Mouse (Mus musculus) heart, embryonic 11.5 days (tissue): ENCODE results near the gene Trpm7. TPM values are rescaled to one million over a fixed set of nuclear protein-coding genes. Genes with fewer than 3 reads are reported as not detected.
A peak's percentile ranks its signal among the peaks of the same experiment; 100 is the strongest.

Source experiments
- ATAC-seq: fragments of 200-750 bp; cut with Nextera tagmentation; replicated peaks from 2 replicates; pipeline ENCODE4 v1.8.0; 2017; ENCODE audit warnings: moderate library complexity; ENCODE audit not compliant: insufficient number of reproducible peaks, low FRiP score, low TSS enrichment
- H3K27ac ChIP-seq: fragments of 300-500 bp; sonication (generic); 2 replicates; pipeline ENCODE4 v1.5.1; 2014; ENCODE audit warnings: mild to moderate bottlenecking, low read depth, low read length
- H3K27me3 ChIP-seq: fragments of 300-500 bp; sonication (generic); 2 replicates; pipeline ENCODE4 v1.6.1; 2014; ENCODE audit warnings: mild to moderate bottlenecking, low read length, mixed read lengths; ENCODE audit not compliant: control insufficient read depth, insufficient read depth
- H3K36me3 ChIP-seq: fragments of 300-500 bp; sonication (generic); 2 replicates; pipeline ENCODE4 v1.6.1; 2014; ENCODE audit warnings: mild to moderate bottlenecking, low read length, moderate library complexity, mixed read lengths; ENCODE audit not compliant: control insufficient read depth, insufficient read depth
- H3K4me1 ChIP-seq: fragments of 300-500 bp; sonication (generic); 2 replicates; pipeline ENCODE4 v1.6.1; 2014; ENCODE audit warnings: low read length; ENCODE audit not compliant: control insufficient read depth, insufficient read depth
- H3K4me2 ChIP-seq: fragments of 300-500 bp; sonication (generic); 2 replicates; pipeline ENCODE4 v1.6.1; 2014; ENCODE audit warnings: mild to moderate bottlenecking, moderate library complexity
- H3K4me3 ChIP-seq: fragments of 300-500 bp; sonication (generic); 2 replicates; pipeline ENCODE4 v1.5.1; 2014; ENCODE audit warnings: low read depth, low read length
- H3K9ac ChIP-seq: fragments of 300-500 bp; sonication (generic); 2 replicates; pipeline ENCODE4 v1.6.1; 2014; ENCODE audit warnings: mild to moderate bottlenecking, low read depth, low read length, moderate library complexity
- H3K9me3 ChIP-seq: fragments of 300-500 bp; sonication (generic); replicated peaks from 2 replicates; pipeline ENCODE4 v1.6.1; 2016; ENCODE audit warnings: low read length; ENCODE audit not compliant: control insufficient read depth
- WGBS: fragments of 180-500 bp; shearing (Covaris S2); extraction: QIAGEN DNeasy Blood & Tissue Kit; methylation state at CpG from one replicate; pipeline ENCODE4 v1.1.7; 2014; ENCODE audit not compliant: insufficient replicate concordance; 5-methylcytosine and 5-hydroxymethylcytosine counted together
- polyA plus RNA-seq: library from polyadenylated mRNA; unstranded; fragments of >200 nt; fragmentation: Nextera tagmentation; extraction: Ambion mirVana; gene quantifications from 2 replicates; pipeline ENCODE4 v1.2.1, GENCODE M21; 2014

The Trpm7 gene
- polyA plus RNA-seq, 1 experiment from 2014 or later = 49.9 TPM

GRCm38 (mm10) chr2:126798455-126798854, 77.6 kb downstream of the Trpm7 start:
- Histone ChIP-seq H3K36me3 (peaks cover 23% of the 10 kb centered on the region), H3K4me3 (no peak overlapping the region), H3K9me3 (no peaks in the 10 kb centered on the region), H3K27ac (no peak overlapping the region), H3K4me2 (no peak overlapping the region), H3K4me1 (no peaks in the 10 kb centered on the region), H3K27me3 (no peaks in the 10 kb centered on the region), H3K9ac (no peak overlapping the region)
- 91% methylated on average over 5 of the region's 5 CpGs for WGBS
- ATAC-seq = no peak

GRCm38 (mm10) chr2:126795708-126796107, 80.3 kb downstream of the Trpm7 start:
- Histone ChIP-seq H3K36me3 (peaks cover 31% of the 10 kb centered on the region), H3K4me1 (no peaks in the 10 kb centered on the region), H3K27ac (no peak overlapping the region), H3K9ac (no peak overlapping the region), H3K4me2 (no peak overlapping the region), H3K27me3 (no peaks in the 10 kb centered on the region), H3K4me3 (no peak overlapping the region), H3K9me3 (no peaks in the 10 kb centered on the region)
- no peak for ATAC-seq
- WGBS = 85% methylated on average over 3 of the region's 3 CpGs

- Histone ChIP-seq H3K27ac (no peak overlapping the region), H3K4me1 (peaks cover 3% of the 10 kb centered on the region; the same call in 1 of the 2 replicates), H3K4me2 (no peak overlapping the region), H3K36me3 (peaks cover 25% of the 10 kb centered on the region), H3K4me3 (no peak overlapping the region), H3K9ac (no peak overlapping the region), H3K27me3 (no peaks in the 10 kb centered on the region), H3K9me3 (no peaks in the 10 kb centered on the region)
- 77% methylated on average over 5 of the region's 5 CpGs for WGBS
- no peak for ATAC-seq
These were observed 83.4 kb downstream of the Trpm7 start for GRCm38 (mm10) chr2:126792611-126793010.

- H3K9ac ChIP-seq = no peak overlapping the region
- H3K4me3 ChIP-seq = no peak overlapping the region
- WGBS = 49% methylated on average over 9 of the region's 9 CpGs
- no peak for ATAC-seq
- peaks cover 4% of the 10 kb centered on the region; the same call in 1 of the 2 replicates for H3K4me1 ChIP-seq
- no peaks in the 10 kb centered on the region for H3K27me3 ChIP-seq
- H3K4me2 ChIP-seq = no peak overlapping the region
- H3K27ac ChIP-seq = 0 out of 2 replicates have a peak overlapping the region, but pooled peaks have one; percentile 22
- H3K9me3 ChIP-seq = no peaks in the 10 kb centered on the region
- H3K36me3 ChIP-seq = peaks cover 13% of the 10 kb centered on the region
These were observed 88.2 kb downstream of the Trpm7 start for GRCm38 (mm10) chr2:126787721-126788342.

GRCm38 (mm10) chr2:126783370-126783769, 92.7 kb downstream of the Trpm7 start, which contains the start of gene Usp50:
Gene Usp50 (minus strand): TSS chr2:126783470.
- no peak within 1 kb of the TSS for H3K4me2 ChIP-seq
- H3K27me3 ChIP-seq = no peaks in the 10 kb centered on the region
- peaks cover 4% of the 10 kb centered on the region; the same call in 1 of the 2 replicates for H3K4me1 ChIP-seq
- H3K9me3 ChIP-seq = no peaks in the 10 kb centered on the region
- H3K36me3 ChIP-seq = no peaks in the 10 kb centered on the region
- no peak within 1 kb of the TSS for H3K9ac ChIP-seq
- WGBS = 65% methylated on average over 4 of the region's 4 CpGs
- H3K27ac ChIP-seq = no peak within 1 kb of the TSS
- H3K4me3 ChIP-seq = no peak within 1 kb of the TSS
- no peak for ATAC-seq

GRCm38 (mm10) chr2:126782433-126782832, 93.6 kb downstream of the Trpm7 start:
- H3K27ac ChIP-seq = no peak overlapping the region
- H3K9me3 ChIP-seq = no peaks in the 10 kb centered on the region
- no peak overlapping the region for H3K9ac ChIP-seq
- WGBS = 80% methylated on average over 3 of the region's 3 CpGs
- no peak overlapping the region for H3K4me2 ChIP-seq
- no peaks in the 10 kb centered on the region for H3K27me3 ChIP-seq
- no peak overlapping the region for H3K4me3 ChIP-seq
- ATAC-seq = no peak
- no peaks in the 10 kb centered on the region for H3K36me3 ChIP-seq
- no peaks in the 10 kb centered on the region for H3K4me1 ChIP-seq

- 81% methylated on average over 1 of the region's 1 CpGs for WGBS
- H3K4me2 ChIP-seq = no peak overlapping the region
- H3K9me3 ChIP-seq = no peaks in the 10 kb centered on the region
- H3K27ac ChIP-seq = no peak overlapping the region
- H3K4me3 ChIP-seq = no peak overlapping the region
- no peak overlapping the region for H3K9ac ChIP-seq
- no peaks in the 10 kb centered on the region for H3K36me3 ChIP-seq
- no peak for ATAC-seq
- H3K4me1 ChIP-seq = no peaks in the 10 kb centered on the region
- H3K27me3 ChIP-seq = no peaks in the 10 kb centered on the region
These were observed 94.6 kb downstream of the Trpm7 start for GRCm38 (mm10) chr2:126781478-126781877.

GRCm38 (mm10) chr2:126780286-126780685, 95.7 kb downstream of the Trpm7 start:
- Histone ChIP-seq H3K9me3 (no peaks in the 10 kb centered on the region), H3K9ac (no peak overlapping the region), H3K36me3 (no peaks in the 10 kb centered on the region), H3K4me2 (no peak overlapping the region), H3K4me1 (no peaks in the 10 kb centered on the region), H3K4me3 (no peak overlapping the region), H3K27ac (no peak overlapping the region), H3K27me3 (no peaks in the 10 kb centered on the region)
- 86% methylated on average over 10 of the region's 10 CpGs for WGBS
- no peak for ATAC-seq

- no peak overlapping the region for H3K4me2 ChIP-seq
- no peaks in the 10 kb centered on the region for H3K9me3 ChIP-seq
- H3K27me3 ChIP-seq = no peaks in the 10 kb centered on the region
- 73% methylated on average over 4 of the region's 4 CpGs for WGBS
- H3K9ac ChIP-seq = no peak overlapping the region
- H3K27ac ChIP-seq = no peak overlapping the region
- no peak overlapping the region for H3K4me3 ChIP-seq
- ATAC-seq = no peak
- H3K36me3 ChIP-seq = no peaks in the 10 kb centered on the region
- no peaks in the 10 kb centered on the region for H3K4me1 ChIP-seq
These were observed 97.2 kb downstream of the Trpm7 start for GRCm38 (mm10) chr2:126778806-126779205.
